Mouse (Mus musculus): ENCODE data around the gene Bdkrb1. TPM values are rescaled to one million over a fixed set of nuclear protein-coding genes. Genes with fewer than 3 reads are reported as not detected.
A peak's percentile ranks its signal among the peaks of the same experiment; 100 is the strongest.

Gene Bdkrb1
- polyA plus RNA-seq, 1 experiment from 2014 or later, result 0.40 TPM

GRCm38 (mm10) chr12:105562056-105562820, 40.6 kb upstream of the Bdkrb1 start:
- H3K27ac ChIP-seq (ENCODE audit: low read depth, low read length), result 0 out of 2 replicates have a peak overlapping the region, but pooled peaks have one; percentile 3
- no peak overlapping the region for H3K9ac ChIP-seq (ENCODE audit: low read depth, low read length)
- no peaks in the 10 kb centered on the region for H3K4me1 ChIP-seq (replicated peaks; ENCODE audit: control insufficient read depth, insufficient read depth, low read length)
- WGBS, result 38% methylated on average over 8 of the region's 8 CpGs
- TF ChIP-seq CTCF (IDR thresholded peaks at IDR 0.05; ENCODE audit: low read depth), result no peak
- H3K36me3 ChIP-seq (ENCODE audit: control insufficient read depth, insufficient read depth), result no peaks in the 10 kb centered on the region
- peaks cover 25% of the 10 kb centered on the region for H3K27me3 ChIP-seq (replicated peaks; ENCODE audit: control insufficient read depth, insufficient read depth, low read length)
- H3K4me2 ChIP-seq (replicated peaks; ENCODE audit: low read depth), result peak overlapping the region; percentile 52
- no peak overlapping the region for H3K4me3 ChIP-seq (ENCODE audit: low read depth, low read length)
- H3K9me3 ChIP-seq (ENCODE audit: control insufficient read depth), result no peaks in the 10 kb centered on the region; the same call in 1 of the 2 replicates
- no peak for ATAC-seq

- ATAC-seq, result peak; percentile 74; the same call in 1 of the 2 replicates
- no peaks in the 10 kb centered on the region for H3K4me1 ChIP-seq (replicated peaks; ENCODE audit: control insufficient read depth, insufficient read depth, low read length)
- H3K4me3 ChIP-seq (ENCODE audit: low read depth, low read length), result peak within 1 kb of the TSS; percentile 38
- no peak for TF ChIP-seq CTCF (IDR thresholded peaks at IDR 0.05; ENCODE audit: low read depth)
- H3K9me3 ChIP-seq (ENCODE audit: control insufficient read depth), result no peaks in the 10 kb centered on the region; the same call in 1 of the 2 replicates
- H3K36me3 ChIP-seq (ENCODE audit: control insufficient read depth, insufficient read depth), result no peaks in the 10 kb centered on the region
- peak within 1 kb of the TSS; percentile 42 for H3K9ac ChIP-seq (ENCODE audit: low read depth, low read length)
- 8% methylated on average over 25 of the region's 25 CpGs for WGBS
- peak within 1 kb of the TSS; percentile 52 for H3K4me2 ChIP-seq (replicated peaks; ENCODE audit: low read depth)
- H3K27ac ChIP-seq (ENCODE audit: low read depth, low read length), result peak within 1 kb of the TSS; percentile 3
- H3K27me3 ChIP-seq (replicated peaks; ENCODE audit: control insufficient read depth, insufficient read depth, low read length), result peaks cover 25% of the 10 kb centered on the region
Observed at GRCm38 (mm10) chr12:105562936-105563680, 39.8 kb upstream of the Bdkrb1 start, which contains the start of gene Bdkrb2. Gene Bdkrb2 (plus strand): TSS chr12:105563226.

- no peaks in the 10 kb centered on the region for H3K36me3 ChIP-seq (ENCODE audit: control insufficient read depth, insufficient read depth)
- peak overlapping the region; percentile 38 for H3K4me3 ChIP-seq (ENCODE audit: low read depth, low read length)
- no peaks in the 10 kb centered on the region for H3K4me1 ChIP-seq (replicated peaks; ENCODE audit: control insufficient read depth, insufficient read depth, low read length)
- no peak overlapping the region; the same call in 1 of the 2 replicates for H3K27ac ChIP-seq (ENCODE audit: low read depth, low read length)
- H3K9me3 ChIP-seq (ENCODE audit: control insufficient read depth), result no peaks in the 10 kb centered on the region; the same call in 1 of the 2 replicates
- peak overlapping the region; percentile 52 for H3K4me2 ChIP-seq (replicated peaks; ENCODE audit: low read depth)
- ATAC-seq, result no peak
- H3K27me3 ChIP-seq (replicated peaks; ENCODE audit: control insufficient read depth, insufficient read depth, low read length), result peaks cover 25% of the 10 kb centered on the region
- WGBS, result 12% methylated on average over 25 of the region's 25 CpGs
- no peak for TF ChIP-seq CTCF (IDR thresholded peaks at IDR 0.05; ENCODE audit: low read depth)
- H3K9ac ChIP-seq (ENCODE audit: low read depth, low read length), result peak overlapping the region; percentile 42
Observed at GRCm38 (mm10) chr12:105563726-105564275, 39.1 kb upstream of the Bdkrb1 start.

GRCm38 (mm10) chr12:105565221-105565620, 37.7 kb upstream of the Bdkrb1 start:
- H3K4me3 ChIP-seq (ENCODE audit: low read depth, low read length), result no peak overlapping the region; the same call in 1 of the 2 replicates
- 60% methylated on average over 5 of the region's 5 CpGs for WGBS
- no peak for TF ChIP-seq CTCF (IDR thresholded peaks at IDR 0.05; ENCODE audit: low read depth)

GRCm38 (mm10) chr12:105571867-105572266, 31.0 kb upstream of the Bdkrb1 start:
- no peak for ATAC-seq
- Histone ChIP-seq H3K27me3 (replicated peaks; ENCODE audit: control insufficient read depth, insufficient read depth, low read length) (no peaks in the 10 kb centered on the region), H3K4me3 (ENCODE audit: low read depth, low read length) (no peak overlapping the region), H3K4me1 (replicated peaks; ENCODE audit: control insufficient read depth, insufficient read depth, low read length) (no peaks in the 10 kb centered on the region), H3K27ac (ENCODE audit: low read depth, low read length) (no peak overlapping the region), H3K36me3 (ENCODE audit: control insufficient read depth, insufficient read depth) (no peaks in the 10 kb centered on the region), H3K9me3 (ENCODE audit: control insufficient read depth) (no peaks in the 10 kb centered on the region; the same call in 1 of the 2 replicates), H3K9ac (ENCODE audit: low read depth, low read length) (no peak overlapping the region), H3K4me2 (replicated peaks; ENCODE audit: low read depth) (no peak overlapping the region)
- WGBS, result 82% methylated on average over 3 of the region's 3 CpGs
- TF ChIP-seq CTCF (IDR thresholded peaks at IDR 0.05; ENCODE audit: low read depth), result no peak

More at GRCm38 (mm10) chr12:105565221-105565620, 37.7 kb upstream of the Bdkrb1 start:
- no peak for ATAC-seq
- Histone ChIP-seq H3K9me3 (ENCODE audit: control insufficient read depth) (no peaks in the 10 kb centered on the region; the same call in 1 of the 2 replicates), H3K27ac (ENCODE audit: low read depth, low read length) (no peak overlapping the region), H3K9ac (ENCODE audit: low read depth, low read length) (no peak overlapping the region), H3K36me3 (ENCODE audit: control insufficient read depth, insufficient read depth) (no peaks in the 10 kb centered on the region), H3K27me3 (replicated peaks; ENCODE audit: control insufficient read depth, insufficient read depth, low read length) (peaks cover 25% of the 10 kb centered on the region), H3K4me2 (replicated peaks; ENCODE audit: low read depth) (peak overlapping the region; percentile 24; the same call in 1 of the 2 replicates), H3K4me1 (replicated peaks; ENCODE audit: control insufficient read depth, insufficient read depth, low read length) (no peaks in the 10 kb centered on the region)

GRCm38 (mm10) chr12:105572622-105573021, 30.3 kb upstream of the Bdkrb1 start:
- no peaks in the 10 kb centered on the region for H3K9me3 ChIP-seq (ENCODE audit: control insufficient read depth)
- H3K4me1 ChIP-seq (replicated peaks; ENCODE audit: control insufficient read depth, insufficient read depth, low read length), result no peaks in the 10 kb centered on the region
- no peak overlapping the region for H3K4me2 ChIP-seq (replicated peaks; ENCODE audit: low read depth)
- no peaks in the 10 kb centered on the region for H3K27me3 ChIP-seq (replicated peaks; ENCODE audit: control insufficient read depth, insufficient read depth, low read length)
- 69% methylated on average over 2 of the region's 2 CpGs for WGBS
- TF ChIP-seq CTCF (IDR thresholded peaks at IDR 0.05; ENCODE audit: low read depth), result no peak
- no peaks in the 10 kb centered on the region for H3K36me3 ChIP-seq (ENCODE audit: control insufficient read depth, insufficient read depth)
- ATAC-seq, result no peak
- no peak overlapping the region for H3K4me3 ChIP-seq (ENCODE audit: low read depth, low read length)
- no peak overlapping the region for H3K9ac ChIP-seq (ENCODE audit: low read depth, low read length)
- no peak overlapping the region for H3K27ac ChIP-seq (ENCODE audit: low read depth, low read length)
